ENCODE assay signal across 18 mouse cellular contexts in the genomic region with DNA sequence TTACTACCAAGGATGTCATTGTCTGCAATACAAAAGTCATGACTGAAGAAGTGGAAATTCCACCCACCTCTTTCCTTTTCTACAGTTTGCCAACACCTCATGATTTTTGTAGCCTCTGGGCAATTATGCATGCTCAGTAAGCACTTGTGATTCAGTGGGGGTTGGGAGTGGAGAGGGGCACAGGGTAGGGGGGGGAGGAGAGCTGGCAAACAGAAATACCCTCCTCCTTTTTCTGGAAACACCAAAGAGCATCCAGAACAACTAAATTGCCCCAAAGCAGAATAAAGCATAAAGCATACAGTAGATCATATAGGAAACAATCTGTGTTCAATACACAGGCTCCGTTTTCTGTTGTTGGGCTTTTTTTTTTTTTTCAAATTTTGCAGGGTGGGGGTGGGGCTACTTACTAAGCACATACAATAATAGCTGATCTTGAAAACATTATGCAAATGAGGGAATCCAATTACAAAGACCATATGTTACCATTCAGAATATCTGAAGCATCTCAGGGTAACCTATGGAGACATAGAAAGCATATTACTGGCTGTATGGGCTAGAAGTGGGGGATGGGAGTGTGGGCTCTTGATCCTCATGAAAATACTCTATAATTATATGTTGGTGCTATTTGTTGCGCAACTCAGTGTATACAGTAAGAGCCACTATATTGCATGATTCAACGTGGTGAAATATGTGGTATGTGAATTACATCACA.
A peak's percentile ranks its signal among the peaks of the same experiment; 100 is the strongest.
DNase-seq lines count a peak whose midpoint lies in the region; ATAC-seq and TF ChIP-seq lines count a peak whose summit lies in the region.
"Had no signal": no experiment of that assay in that cellular context is flagged by ENCODE, and none has a peak within 500 bp of the region (broad histone marks: within the 10 kb centered on the region; RNA-seq: fewer than 3 reads in every experiment).

No protein-coding gene starts in this region.

- 72% methylated on average over 3 of the region's 3 CpGs for WGBS in midbrain, embryonic 11.5 days
- 64% methylated on average over 3 of the region's 3 CpGs for WGBS in midbrain, postnatal 0 days
- WGBS in forebrain, embryonic 11.5 days = 55% methylated on average over 3 of the region's 3 CpGs
- 43% methylated on average over 3 of the region's 3 CpGs for WGBS in hindbrain, embryonic 14.5 days
- WGBS in thymus, adult 2 months = 83% methylated on average over 3 of the region's 3 CpGs

- no peaks in the 10 kb centered on the region for H3K27me3 ChIP-seq in midbrain, embryonic 11.5 days (ENCODE audit: control insufficient read depth, insufficient read depth, low read length)
- no peaks in the 10 kb centered on the region for H3K27me3 ChIP-seq in midbrain, postnatal 0 days (ENCODE audit: insufficient read depth, low read length)
- H3K27me3 ChIP-seq in forebrain, embryonic 11.5 days (ENCODE audit: control insufficient read depth, insufficient read depth, low read length) = no peaks in the 10 kb centered on the region
- no peaks in the 10 kb centered on the region for H3K27me3 ChIP-seq in hindbrain, embryonic 14.5 days (ENCODE audit: control insufficient read depth, insufficient read depth, low read length)
- H3K27me3 ChIP-seq in thymus, adult 2 months (ENCODE audit: control insufficient read depth, insufficient read depth, low read length) = no peaks in the 10 kb centered on the region

- no peak overlapping the region for H3K9ac ChIP-seq in midbrain, embryonic 11.5 days (ENCODE audit: low read length)
- no peak overlapping the region for H3K9ac ChIP-seq in midbrain, postnatal 0 days (replicated peaks; ENCODE audit: low read length, poor library complexity, severe bottlenecking)
- no peak overlapping the region for H3K9ac ChIP-seq in forebrain, embryonic 11.5 days (ENCODE audit: low read length)
- H3K9ac ChIP-seq in hindbrain, embryonic 14.5 days = no peak overlapping the region
- H3K9ac ChIP-seq: lung, embryonic 14.5 days had no signal

- 0 out of 2 replicates have a peak, but pooled peaks cover 2% of the 10 kb centered on the region for H3K4me1 ChIP-seq in midbrain, embryonic 11.5 days (ENCODE audit: control insufficient read depth, insufficient read depth, low read length)
- H3K4me1 ChIP-seq in midbrain, postnatal 0 days (ENCODE audit: insufficient read depth, low read length) = no peaks in the 10 kb centered on the region
- H3K4me1 ChIP-seq in forebrain, embryonic 11.5 days (replicated peaks; ENCODE audit: control insufficient read depth, insufficient read depth, low read length) = peaks cover 8% of the 10 kb centered on the region
- H3K4me1 ChIP-seq in hindbrain, embryonic 14.5 days (replicated peaks; ENCODE audit: control insufficient read depth, insufficient read depth, low read length) = no peaks in the 10 kb centered on the region
- H3K4me1 ChIP-seq in thymus, adult 2 months (replicated peaks; ENCODE audit: control insufficient read depth, insufficient read depth, low read length) = no peaks in the 10 kb centered on the region

- no peaks in the 10 kb centered on the region for H3K9me3 ChIP-seq in midbrain, embryonic 11.5 days (ENCODE audit: control insufficient read depth, low read length)
- no peaks in the 10 kb centered on the region for H3K9me3 ChIP-seq in midbrain, postnatal 0 days (ENCODE audit: low read length)
- no peaks in the 10 kb centered on the region for H3K9me3 ChIP-seq in forebrain, embryonic 11.5 days (ENCODE audit: control insufficient read depth, low read length)
- H3K9me3 ChIP-seq in hindbrain, embryonic 14.5 days (ENCODE audit: control insufficient read depth, low read length) = no peaks in the 10 kb centered on the region

- peak; percentile 80 for ATAC-seq in midbrain, embryonic 11.5 days (ENCODE audit: low FRiP score)
- ATAC-seq in midbrain, postnatal 0 days (ENCODE audit: low FRiP score) = no peak
- ATAC-seq in forebrain, embryonic 11.5 days (replicated peaks; ENCODE audit: low FRiP score) = peak; percentile 87
- peak; percentile 77; the same call in 1 of the 2 replicates for ATAC-seq in hindbrain, embryonic 14.5 days (ENCODE audit: low FRiP score)
- ATAC-seq: intestine, embryonic 16.5 days had no signal

- TF ChIP-seq CTCF in midbrain, postnatal 0 days (IDR thresholded peaks at IDR 0.05) = no peak
- no peak for TF ChIP-seq CTCF in thymus, adult 2 months (IDR thresholded peaks at IDR 0.05; ENCODE audit: borderline replicate concordance, control insufficient read depth, extremely low read depth, insufficient read depth, low read length, poor library complexity)

- H3K36me3 ChIP-seq in midbrain, embryonic 11.5 days (ENCODE audit: control insufficient read depth, insufficient read depth, low read length) = no peaks in the 10 kb centered on the region
- H3K36me3 ChIP-seq in midbrain, postnatal 0 days (ENCODE audit: insufficient read depth, low read length) = no peaks in the 10 kb centered on the region
- no peaks in the 10 kb centered on the region for H3K36me3 ChIP-seq in forebrain, embryonic 11.5 days (ENCODE audit: control insufficient read depth, insufficient read depth, low read length)
- H3K36me3 ChIP-seq in hindbrain, embryonic 14.5 days (replicated peaks; ENCODE audit: control insufficient read depth, insufficient read depth) = no peaks in the 10 kb centered on the region
- no peaks in the 10 kb centered on the region for H3K36me3 ChIP-seq in thymus, adult 2 months (ENCODE audit: control insufficient read depth, insufficient read depth, low read length)
- H3K36me3 ChIP-seq: G1E had no signal

- H3K27ac ChIP-seq in midbrain, embryonic 11.5 days (ENCODE audit: low read depth, low read length) = no peak overlapping the region
- no peak overlapping the region for H3K27ac ChIP-seq in midbrain, postnatal 0 days (ENCODE audit: low read depth, low read length)
- peak overlapping the region; percentile 68 for H3K27ac ChIP-seq in forebrain, embryonic 11.5 days (ENCODE audit: low read depth, low read length)
- H3K27ac ChIP-seq in hindbrain, embryonic 14.5 days = peak overlapping the region; percentile 56
- no peak overlapping the region for H3K27ac ChIP-seq in thymus, adult 2 months (ENCODE audit: control insufficient read depth, insufficient read depth, low read length)
- H3K27ac ChIP-seq: kidney, postnatal 0 days; macrophage had no signal

- H3K4me2 ChIP-seq in midbrain, embryonic 11.5 days = no peak overlapping the region
- H3K4me2 ChIP-seq in midbrain, postnatal 0 days (ENCODE audit: low read depth, low read length, poor library complexity, severe bottlenecking) = no peak overlapping the region
- H3K4me2 ChIP-seq in forebrain, embryonic 11.5 days (ENCODE audit: low read depth, low read length, severe bottlenecking) = no peak overlapping the region
- no peak overlapping the region for H3K4me2 ChIP-seq in hindbrain, embryonic 14.5 days (replicated peaks)
- H3K4me2 ChIP-seq: lung, embryonic 14.5 days had no signal

- TF ChIP-seq POLR2A in thymus, adult 2 months (IDR thresholded peaks at IDR 0.05; ENCODE audit: control insufficient read depth, extremely low read depth, insufficient read depth, low read length, poor library complexity) = no peak

- DNase-seq in midbrain, embryonic 11.5 days (ENCODE audit: low spot score, missing footprints) = peak; percentile 85
- DNase-seq in midbrain, postnatal 0 days (ENCODE audit: low spot score) = no peak
- DNase-seq in forebrain, embryonic 11.5 days (ENCODE audit: low spot score) = no peak
- DNase-seq in hindbrain, embryonic 14.5 days (ENCODE audit: low spot score) = no peak
- DNase-seq in retina, embryonic 14.5 days (ENCODE audit: low spot score) = peak; percentile 21
- DNase-seq in kidney, postnatal 14 days = no peak
- DNase-seq in cerebellum, adult 9-10 months = no peak
- DNase-seq in thymus, adult 2 months = no peak
- DNase-seq: adrenal gland, postnatal 10 days; cerebellum, adult 9-11 months; gastrocnemius, postnatal 14 days; heart, postnatal 10 days; lung, embryonic 14.5 days; thymus, postnatal 14 days had no signal

- no peak overlapping the region for H3K4me3 ChIP-seq in midbrain, embryonic 11.5 days (ENCODE audit: low read depth, low read length)
- H3K4me3 ChIP-seq in midbrain, postnatal 0 days (ENCODE audit: low read depth, low read length) = no peak overlapping the region
- H3K4me3 ChIP-seq in forebrain, embryonic 11.5 days (ENCODE audit: low read depth, low read length) = no peak overlapping the region
- no peak overlapping the region for H3K4me3 ChIP-seq in hindbrain, embryonic 14.5 days (replicated peaks; ENCODE audit: low read length)
- H3K4me3 ChIP-seq in thymus, adult 2 months (ENCODE audit: control insufficient read depth, insufficient read depth, low read length) = no peak overlapping the region

Comparison
In these comparisons a context has a peak if more than half of its experiments do, and no peak if none do; other contexts are left out.
1. DNase-seq: peak in midbrain, embryonic 11.5 days (single experiment) and retina, embryonic 14.5 days (single experiment); none in midbrain, postnatal 0 days (single experiment), forebrain, embryonic 11.5 days (single experiment), hindbrain, embryonic 14.5 days (single experiment), kidney, postnatal 14 days (single experiment), cerebellum, adult 9-10 months (single experiment) and thymus, adult 2 months (single experiment).
2. H3K27ac ChIP-seq: peak in forebrain, embryonic 11.5 days (single experiment) and hindbrain, embryonic 14.5 days (single experiment); none in midbrain, embryonic 11.5 days (single experiment), midbrain, postnatal 0 days (single experiment) and thymus, adult 2 months (single experiment).